Mouse (Mus musculus) spleen, adult 2 months (tissue): Measurements from ENCODE around the gene Lrrc1. TPM values are rescaled to one million over a fixed set of nuclear protein-coding genes. Genes with fewer than 3 reads are reported as not detected.

Source experiments
- DNase-seq, 2 experiments: peaks; one replicate each; pipeline versions ENCODE4 v3.0.0 to v3.0.0-alpha.2; 2012 to 2021; ENCODE audit warnings: low spot score in 2 of 2, low read depth in 1 of 2
- H3K27ac ChIP-seq: fragments of 200-500 bp; 2 replicates; pipeline ENCODE4 v1.5.1; 2012; ENCODE audit warnings: low read length, inconsistent platforms; ENCODE audit not compliant: insufficient read depth
- H3K27me3 ChIP-seq: fragments of 200-500 bp; 2 replicates; pipeline ENCODE4 v1.6.1; 2012; ENCODE audit warnings: mild to moderate bottlenecking, moderate library complexity, low read length, inconsistent platforms; ENCODE audit not compliant: control insufficient read depth, insufficient read depth
- H3K36me3 ChIP-seq: fragments of 200-500 bp; 2 replicates; pipeline ENCODE4 v1.6.1; 2012; ENCODE audit warnings: mild to moderate bottlenecking, low read length, inconsistent platforms; ENCODE audit not compliant: control insufficient read depth, insufficient read depth
- H3K4me1 ChIP-seq: fragments of 200-500 bp; 2 replicates; pipeline ENCODE4 v1.6.1; 2011; ENCODE audit warnings: inconsistent platforms; ENCODE audit not compliant: control insufficient read depth, insufficient read depth, insufficient read length
- H3K4me3 ChIP-seq: fragments of 200-500 bp; 2 replicates; pipeline ENCODE4 v1.5.1; 2011; ENCODE audit warnings: mild to moderate bottlenecking, inconsistent platforms; ENCODE audit not compliant: insufficient read depth, insufficient read length; ENCODE audit errors: extremely low read depth
- CTCF ChIP-seq: fragments of 200-500 bp; IDR thresholded peaks from 2 replicates; pipeline ENCODE4 v1.5.1; 2011; ENCODE audit warnings: mild to moderate bottlenecking, inconsistent platforms; ENCODE audit not compliant: insufficient read depth, insufficient read length, insufficient replicate concordance; ENCODE audit errors: extremely low read depth
- POLR2A ChIP-seq: fragments of 200-500 bp; IDR thresholded peaks from 2 replicates; pipeline ENCODE4 v1.6.1; 2011; ENCODE audit warnings: low read depth, low read length, inconsistent platforms
- WGBS: fragments of 180-500 bp; shearing (Covaris S2); methylation state at CpG from one replicate; pipeline ENCODE4 v1.1.7; 2018; 5-methylcytosine and 5-hydroxymethylcytosine counted together
- polyA plus RNA-seq: library from polyadenylated mRNA; depleted of rRNA; stranded (reverse); fragments of >200 nt; gene quantifications from 2 replicates; pipeline ENCODE4 v1.2.3, GENCODE M21; 2012

The Lrrc1 gene
- polyA plus RNA-seq, 1 experiment = 12.7 TPM

GRCm38 (mm10) chr9:77398856-77399631, 145.6 kb downstream of the Lrrc1 start:
- WGBS = 54% methylated on average over 13 of the region's 13 CpGs
- H3K27ac ChIP-seq = no peak overlapping the region
- TF ChIP-seq POLR2A (no peak), CTCF (no peak)
- no peaks in the 10 kb centered on the region for H3K36me3 ChIP-seq
- H3K4me1 ChIP-seq = no peaks in the 10 kb centered on the region
- H3K27me3 ChIP-seq = no peaks in the 10 kb centered on the region
- DNase-seq = no peak
- H3K4me3 ChIP-seq = no peak overlapping the region

DNA sequence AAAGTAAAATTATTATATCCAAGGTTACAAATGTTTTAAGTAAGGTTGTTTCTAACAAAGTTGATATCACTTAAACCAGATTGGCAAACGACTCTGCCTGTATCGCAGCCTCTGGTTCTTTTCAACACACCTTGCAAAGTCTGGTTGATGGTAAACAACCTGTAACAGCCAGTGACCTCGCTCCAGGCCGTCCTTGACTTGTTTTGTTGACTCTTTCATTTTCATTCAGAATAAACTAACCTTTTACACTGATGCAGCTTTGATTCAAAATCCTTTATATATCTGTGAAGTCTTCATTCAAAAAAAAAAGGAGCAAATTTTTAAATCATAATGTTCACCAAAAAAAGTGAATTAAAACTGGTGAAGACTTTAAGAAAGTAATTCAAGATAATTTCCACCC, 147.6 kb downstream of the Lrrc1 start:
- no peaks in the 10 kb centered on the region for H3K27me3 ChIP-seq
- 81% methylated on average over 4 of the region's 4 CpGs for WGBS
- no peak overlapping the region for H3K4me3 ChIP-seq
- TF ChIP-seq POLR2A (no peak), CTCF (no peak)
- no peaks in the 10 kb centered on the region for H3K36me3 ChIP-seq
- no peaks in the 10 kb centered on the region for H3K4me1 ChIP-seq
- H3K27ac ChIP-seq = no peak overlapping the region
- no peak for DNase-seq

DNA sequence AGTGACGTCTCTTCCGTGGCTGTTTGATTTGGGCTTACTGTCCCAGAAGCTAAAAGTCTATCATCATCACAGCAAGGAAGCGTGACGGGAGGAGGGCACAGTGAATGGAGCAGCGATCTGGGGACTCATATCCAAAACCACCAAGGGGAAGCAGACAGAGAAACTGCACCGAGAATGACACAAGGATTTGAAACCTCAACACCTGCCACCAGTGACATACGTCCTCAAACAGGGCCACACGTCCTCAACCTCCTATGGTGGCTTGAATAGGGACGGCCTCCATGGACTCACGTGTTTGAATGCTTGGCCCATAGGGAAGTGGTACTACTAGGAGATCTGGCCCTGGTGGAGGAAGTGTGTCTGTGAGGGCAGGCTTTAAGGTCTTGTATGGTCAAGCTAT, 153.4 kb downstream of the Lrrc1 start:
- TF ChIP-seq CTCF (no peak), POLR2A (no peak)
- WGBS = 66% methylated on average over 10 of the region's 10 CpGs

GRCm38 (mm10) chr9:77388956-77389355, 155.7 kb downstream of the Lrrc1 start:
- 83% methylated on average over 8 of the region's 8 CpGs for WGBS
- Histone ChIP-seq H3K36me3 (no peaks in the 10 kb centered on the region), H3K4me3 (no peak overlapping the region), H3K27me3 (no peaks in the 10 kb centered on the region), H3K4me1 (no peaks in the 10 kb centered on the region), H3K27ac (no peak overlapping the region)
- no peak for TF ChIP-seq POLR2A
- no peak for TF ChIP-seq CTCF
- no peak for DNase-seq

More for the DNA sequence above, 153.4 kb downstream of the Lrrc1 start:
- H3K27ac ChIP-seq = no peak overlapping the region
- no peaks in the 10 kb centered on the region for H3K27me3 ChIP-seq
- no peak overlapping the region for H3K4me3 ChIP-seq
- H3K4me1 ChIP-seq = no peaks in the 10 kb centered on the region
- no peaks in the 10 kb centered on the region for H3K36me3 ChIP-seq
- no peak for DNase-seq

- Histone ChIP-seq H3K27me3 (no peaks in the 10 kb centered on the region), H3K27ac (no peak overlapping the region), H3K4me3 (no peak overlapping the region), H3K36me3 (no peaks in the 10 kb centered on the region), H3K4me1 (no peaks in the 10 kb centered on the region)
- 29% methylated on average over 1 of the region's 1 CpGs for WGBS
- no peak for DNase-seq
- TF ChIP-seq POLR2A (no peak), CTCF (no peak)
Observed at GRCm38 (mm10) chr9:77386751-77387150, 157.9 kb downstream of the Lrrc1 start.

GRCm38 (mm10) chr9:77385611-77386010, 159.1 kb downstream of the Lrrc1 start:
- no peaks in the 10 kb centered on the region for H3K27me3 ChIP-seq
- WGBS = 92% methylated on average over 12 of the region's 12 CpGs

GRCm38 (mm10) chr9:77384651-77385050, 160.0 kb downstream of the Lrrc1 start:
- DNase-seq = no peak
- no peak for TF ChIP-seq CTCF
- no peak for TF ChIP-seq POLR2A
- H3K4me1 ChIP-seq = no peaks in the 10 kb centered on the region
- H3K27ac ChIP-seq = no peak overlapping the region
- H3K36me3 ChIP-seq = no peaks in the 10 kb centered on the region
- H3K4me3 ChIP-seq = no peak overlapping the region
- WGBS = 87% methylated on average over 9 of the region's 9 CpGs
- H3K27me3 ChIP-seq = no peaks in the 10 kb centered on the region

More at GRCm38 (mm10) chr9:77385611-77386010, 159.1 kb downstream of the Lrrc1 start:
- no peak for DNase-seq
- Histone ChIP-seq H3K27ac (no peak overlapping the region), H3K4me1 (no peaks in the 10 kb centered on the region), H3K4me3 (no peak overlapping the region), H3K36me3 (no peaks in the 10 kb centered on the region)
- TF ChIP-seq CTCF (no peak), POLR2A (no peak)
